Mouse (Mus musculus): Measurements from ENCODE around the gene Tmc2.
A peak's percentile ranks its signal among the peaks of the same experiment; 100 is the strongest.

The Tmc2 gene

DNA sequence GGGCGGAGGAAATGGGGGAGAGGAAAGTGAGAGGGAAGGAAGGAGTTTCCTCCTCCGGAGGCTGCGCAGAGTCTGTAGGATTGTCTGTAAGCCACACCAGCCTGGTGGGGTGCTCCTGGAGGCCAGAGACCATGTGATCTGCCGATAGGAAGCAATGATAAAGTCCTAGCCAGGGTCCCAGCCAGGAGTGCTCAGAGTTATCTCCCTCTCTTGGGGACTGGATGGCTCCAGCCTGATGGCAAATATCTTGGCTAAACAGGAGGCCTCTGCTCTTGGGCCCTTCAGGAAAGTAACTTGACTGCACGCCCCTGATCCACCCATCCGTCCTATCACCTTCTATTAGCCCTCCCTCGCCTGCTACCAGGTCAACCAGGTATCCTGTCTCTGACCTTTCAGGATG lies 53.2 kb downstream of the Tmc2 start:
- no peak for DNase-seq (ENCODE audit: low spot score)

DNA sequence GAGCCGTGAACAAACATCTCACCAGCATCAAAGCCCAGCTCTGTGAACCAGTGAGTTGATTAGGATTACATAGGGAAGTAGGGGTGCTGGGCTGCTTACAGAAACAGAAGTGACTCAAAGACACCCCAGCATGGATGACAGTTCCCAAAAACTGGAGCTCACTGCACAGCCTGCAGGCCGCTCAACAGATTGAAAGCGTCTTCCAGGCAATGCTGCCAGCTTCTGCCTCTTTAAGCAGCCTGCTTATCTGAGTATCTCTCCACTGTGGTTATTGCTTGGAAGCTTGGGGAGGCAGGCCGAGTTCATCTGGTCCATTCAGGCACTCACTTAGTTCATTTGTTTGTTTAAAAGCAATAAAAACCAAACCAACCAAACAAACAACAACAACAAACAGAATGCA lies 61.8 kb downstream of the Tmc2 start:
- no peak for DNase-seq (ENCODE audit: low spot score)

DNA sequence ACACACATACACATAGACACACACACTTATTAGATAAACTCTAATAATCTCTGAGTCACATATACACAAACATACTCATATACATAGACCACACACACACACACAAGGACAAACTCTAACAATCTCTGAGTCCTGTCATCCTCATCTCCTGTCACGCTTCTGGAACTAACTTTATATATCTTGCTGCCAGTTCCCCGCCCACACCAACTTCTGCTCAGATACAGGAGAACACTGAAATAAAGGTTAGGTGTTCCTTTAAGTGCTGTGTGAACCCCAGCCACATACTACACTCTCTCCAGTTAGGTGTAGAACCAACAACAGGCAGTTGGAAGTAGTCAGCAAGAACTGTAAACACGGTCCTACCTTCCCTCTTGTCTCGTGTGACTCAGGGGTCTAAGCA lies 65.8 kb downstream of the Tmc2 start:
- DNase-seq (ENCODE audit: low spot score), result no peak

DNA sequence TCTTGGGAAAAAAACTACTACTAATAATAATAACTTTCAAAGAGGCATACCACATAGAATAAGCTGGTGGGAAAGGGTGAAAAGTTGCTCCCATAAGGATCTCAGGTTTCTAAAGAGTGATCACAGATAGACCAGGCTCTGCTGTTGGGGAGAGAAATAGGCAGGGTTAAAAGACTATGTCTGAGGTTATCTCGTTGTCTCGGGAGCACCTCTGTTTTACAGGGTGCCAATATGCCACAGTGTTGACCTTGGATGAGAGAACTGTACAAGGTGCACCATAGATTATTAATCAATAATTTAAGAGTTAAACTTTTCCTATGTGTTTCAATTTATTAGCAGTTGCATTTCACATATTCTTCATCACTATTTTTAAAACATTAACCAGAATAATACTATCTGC lies 66.9 kb downstream of the Tmc2 start:
- no peak for DNase-seq (ENCODE audit: low spot score)

DNA sequence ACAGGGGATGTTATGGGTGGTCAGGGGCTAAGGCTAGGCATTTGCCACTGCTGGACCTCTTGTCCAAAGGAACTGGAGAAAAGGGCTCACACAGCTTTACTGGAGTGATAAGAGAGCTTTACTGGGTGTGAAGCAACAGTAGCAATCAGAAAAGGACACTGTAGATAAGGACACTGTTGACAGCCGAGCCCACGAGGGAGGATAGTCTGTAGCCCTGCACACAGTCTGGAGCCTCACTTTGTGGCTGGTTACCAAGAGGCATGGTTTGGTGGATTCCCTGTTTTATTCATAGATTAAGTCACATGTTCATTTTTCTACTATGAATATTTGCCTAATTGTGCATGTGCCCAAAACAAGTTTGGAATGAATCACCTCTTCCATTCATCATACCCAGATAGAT lies 67.4 kb downstream of the Tmc2 start:
- DNase-seq (ENCODE audit: low spot score), result no peak

DNA sequence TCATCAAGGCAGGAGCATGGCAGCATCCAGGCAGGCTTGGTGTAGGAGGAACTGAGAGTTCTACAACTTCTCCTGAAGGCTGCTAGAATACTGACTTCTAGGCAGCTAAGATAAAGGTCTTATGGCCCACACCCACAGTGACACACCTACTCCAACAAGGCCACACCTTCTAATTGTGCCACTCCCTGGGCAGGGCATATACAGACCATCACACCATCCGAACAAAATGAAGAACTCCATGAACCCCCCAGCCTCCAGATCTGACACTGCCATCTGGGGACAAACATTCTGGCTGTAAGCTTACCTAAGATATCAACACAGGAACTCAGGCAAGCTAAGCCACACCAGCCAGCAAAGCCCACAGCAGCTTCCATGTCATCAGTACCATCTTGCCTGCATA lies 70.5 kb downstream of the Tmc2 start:
- DNase-seq (ENCODE audit: low spot score), result no peak

DNA sequence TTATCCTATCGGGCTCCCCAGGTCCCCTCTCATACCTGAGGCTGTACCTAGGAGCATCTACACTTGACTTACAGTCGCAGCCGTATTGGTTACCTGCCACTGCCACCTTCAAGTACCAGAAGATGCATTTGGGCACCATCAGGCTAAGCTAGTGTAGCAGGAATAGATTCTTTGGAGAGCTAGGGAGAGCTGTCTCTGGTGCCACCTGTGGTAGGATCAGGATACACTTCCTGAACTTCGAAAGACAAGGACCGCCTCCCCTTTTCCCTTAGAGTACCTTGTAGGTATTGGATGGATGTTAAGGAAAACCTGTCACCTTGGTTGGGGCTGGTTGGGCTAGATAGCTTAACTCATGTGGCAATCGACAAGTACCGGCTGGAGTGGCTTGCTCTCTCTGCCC lies 73.1 kb downstream of the Tmc2 start:
- no peak for DNase-seq (ENCODE audit: low spot score)

DNA sequence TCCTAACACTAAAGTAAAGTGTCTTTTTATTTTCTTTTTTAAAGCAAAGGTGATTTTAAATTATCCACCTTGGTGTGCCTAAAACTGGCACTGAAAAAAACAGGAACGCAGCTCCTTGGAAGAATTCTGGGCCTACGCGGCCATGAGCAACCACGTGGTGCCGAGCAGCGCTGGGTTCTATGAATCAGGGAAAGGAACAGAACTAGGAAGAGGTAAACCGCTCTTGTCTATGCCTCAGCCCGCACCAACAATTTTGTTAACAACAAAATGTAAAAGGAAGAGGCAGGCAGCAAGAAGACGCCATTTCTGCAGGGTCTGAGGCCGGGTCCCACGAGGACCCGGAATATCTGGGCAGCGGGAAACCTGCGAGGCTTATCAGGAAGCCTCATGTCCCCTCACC lies 78.7 kb downstream of the Tmc2 start:
- no peak for DNase-seq (ENCODE audit: low spot score)

DNA sequence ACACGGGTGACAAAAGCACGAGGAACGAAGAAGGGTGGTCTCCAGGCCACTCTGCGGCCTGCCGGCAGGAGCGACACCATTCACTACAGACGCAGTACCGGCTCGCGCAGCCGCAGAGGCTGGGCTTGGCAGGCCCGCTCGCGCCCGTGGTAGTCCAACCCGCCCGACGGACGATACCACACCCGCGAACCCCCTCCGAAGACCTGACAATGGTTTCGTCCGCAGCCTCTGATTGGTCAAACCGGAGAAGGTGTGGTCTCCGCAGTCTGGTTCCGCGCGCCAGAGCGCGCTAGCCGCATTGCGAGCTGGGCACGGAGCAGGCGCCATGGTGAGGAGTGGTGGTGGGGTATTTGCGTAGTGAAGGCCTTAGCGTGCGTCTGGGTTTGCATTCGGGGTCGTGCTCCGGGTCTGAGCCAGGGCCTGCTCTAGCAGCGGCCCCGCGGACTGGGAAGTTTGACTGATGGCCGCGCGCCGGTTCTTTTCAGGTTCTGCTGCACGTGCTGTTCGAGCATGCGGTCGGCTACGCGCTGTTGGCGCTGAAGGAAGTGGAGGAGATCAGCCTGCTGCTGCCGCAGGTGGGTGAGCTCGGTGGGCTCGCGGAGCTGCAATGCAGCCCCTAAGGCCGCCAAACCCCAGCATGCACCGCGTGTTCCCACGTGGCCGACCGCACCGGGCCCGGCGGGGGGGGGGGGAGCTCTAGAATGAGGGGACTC lies 79.3 kb downstream of the Tmc2 start, which contains the start of gene Nop56:
Nop56 (plus strand) TSS at position 282 of the 713 bp plus-strand sequence.
- peak; percentile 100 for DNase-seq (ENCODE audit: low spot score)

DNA sequence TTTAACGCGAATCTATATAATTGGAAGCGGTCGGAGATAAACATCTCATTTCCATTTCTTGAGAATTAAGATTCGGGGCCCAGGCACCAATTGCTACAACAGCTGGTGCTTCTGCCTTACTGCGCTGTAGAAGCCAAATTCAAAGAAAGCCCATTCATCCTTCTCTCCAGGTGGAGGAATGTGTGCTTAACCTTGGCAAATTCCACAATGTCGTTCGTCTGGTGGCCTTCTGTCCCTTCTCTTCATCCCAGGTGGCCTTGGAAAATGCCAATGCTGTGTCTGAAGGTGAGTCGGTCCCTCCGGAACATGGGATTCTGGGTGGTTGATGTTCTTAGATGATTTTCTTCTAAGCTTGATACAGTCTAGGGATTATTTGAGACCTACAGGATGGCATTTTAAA lies 79.9 kb downstream of the Tmc2 start:
- no peak for DNase-seq (ENCODE audit: low spot score)

DNA sequence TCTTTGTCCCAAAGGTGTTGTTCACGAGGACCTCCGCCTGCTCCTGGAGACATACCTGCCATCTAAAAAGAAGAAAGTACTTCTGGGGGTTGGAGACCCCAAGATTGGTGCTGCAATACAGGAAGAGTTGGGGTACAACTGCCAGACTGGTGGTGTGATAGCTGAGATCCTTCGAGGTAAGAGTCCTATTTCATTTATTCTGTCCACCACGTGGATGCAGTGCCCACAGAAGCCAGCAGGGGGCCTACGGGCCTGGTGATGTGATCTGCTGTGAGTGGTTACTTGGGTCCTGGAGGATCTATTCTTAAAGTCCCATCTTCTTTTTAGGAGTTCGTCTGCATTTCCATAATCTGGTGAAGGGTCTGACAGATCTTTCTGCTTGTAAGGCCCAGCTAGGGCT lies 80.7 kb downstream of the Tmc2 start:
- DNase-seq (ENCODE audit: low spot score), result peak; percentile 76

DNA sequence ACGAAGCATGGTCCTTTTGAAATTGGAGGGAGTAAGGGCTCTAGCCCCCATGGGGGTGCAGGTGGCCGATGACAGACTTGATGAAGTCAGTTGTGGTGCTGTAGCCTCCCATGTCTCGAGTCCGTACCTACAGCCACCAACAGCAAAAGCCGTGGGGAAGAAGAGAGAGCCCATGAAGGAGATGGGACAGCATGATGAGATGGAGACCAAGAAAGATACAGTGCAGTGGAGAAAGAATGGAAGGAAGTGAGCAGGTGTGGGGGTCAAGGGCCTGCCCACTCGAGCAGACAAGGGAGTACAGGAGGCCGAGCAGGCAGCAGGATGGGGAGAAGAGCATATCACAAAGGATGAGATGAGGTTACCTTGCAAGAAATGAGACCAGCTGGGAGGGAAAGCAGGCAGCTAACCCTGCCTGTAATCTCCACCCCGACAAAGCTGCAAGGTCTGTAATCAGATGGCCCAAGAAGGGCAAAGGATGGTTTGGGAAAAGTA lies 84.7 kb downstream of the Tmc2 start:
- no peak for DNase-seq (ENCODE audit: low spot score)

DNA sequence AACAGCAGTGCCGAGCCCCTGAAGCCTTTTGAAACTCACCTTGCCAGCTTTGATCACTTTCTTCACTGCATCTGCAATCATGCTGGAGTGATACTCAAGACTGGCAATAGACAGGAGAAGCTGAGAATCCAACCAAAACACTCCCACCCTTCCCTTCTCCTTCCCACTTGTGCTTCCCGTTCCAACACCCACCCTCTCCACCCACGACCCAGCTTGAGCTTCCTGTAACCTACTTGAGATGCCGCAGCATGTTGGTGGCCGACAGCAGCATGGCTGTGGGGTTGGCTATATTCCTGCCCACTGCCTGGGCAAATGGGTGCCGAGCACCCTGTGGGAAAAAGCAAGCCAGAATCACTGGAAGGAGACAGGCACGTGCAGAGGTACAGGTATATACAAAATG lies 85.2 kb downstream of the Tmc2 start:
- no peak for DNase-seq (ENCODE audit: low spot score)

DNA sequence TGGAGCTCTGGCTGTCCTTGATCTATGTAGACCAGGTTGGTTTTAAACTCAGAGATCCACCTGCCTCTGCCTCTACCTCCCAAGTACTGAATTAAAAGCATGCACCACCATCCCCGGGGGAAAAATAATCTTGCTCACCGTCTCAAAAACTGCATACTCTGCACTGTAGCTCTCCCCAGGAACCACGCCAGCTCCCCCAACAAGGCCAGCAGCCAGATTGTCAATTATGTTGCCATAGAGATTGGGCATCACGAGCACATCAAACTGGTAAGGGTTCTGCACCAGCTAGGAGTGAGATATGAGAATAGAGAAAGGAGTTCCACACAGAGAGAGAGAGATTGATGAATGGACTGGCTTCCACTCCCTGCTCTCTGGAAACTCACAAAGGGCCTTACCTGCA lies 85.8 kb downstream of the Tmc2 start:
- no peak for DNase-seq (ENCODE audit: low spot score)

DNA sequence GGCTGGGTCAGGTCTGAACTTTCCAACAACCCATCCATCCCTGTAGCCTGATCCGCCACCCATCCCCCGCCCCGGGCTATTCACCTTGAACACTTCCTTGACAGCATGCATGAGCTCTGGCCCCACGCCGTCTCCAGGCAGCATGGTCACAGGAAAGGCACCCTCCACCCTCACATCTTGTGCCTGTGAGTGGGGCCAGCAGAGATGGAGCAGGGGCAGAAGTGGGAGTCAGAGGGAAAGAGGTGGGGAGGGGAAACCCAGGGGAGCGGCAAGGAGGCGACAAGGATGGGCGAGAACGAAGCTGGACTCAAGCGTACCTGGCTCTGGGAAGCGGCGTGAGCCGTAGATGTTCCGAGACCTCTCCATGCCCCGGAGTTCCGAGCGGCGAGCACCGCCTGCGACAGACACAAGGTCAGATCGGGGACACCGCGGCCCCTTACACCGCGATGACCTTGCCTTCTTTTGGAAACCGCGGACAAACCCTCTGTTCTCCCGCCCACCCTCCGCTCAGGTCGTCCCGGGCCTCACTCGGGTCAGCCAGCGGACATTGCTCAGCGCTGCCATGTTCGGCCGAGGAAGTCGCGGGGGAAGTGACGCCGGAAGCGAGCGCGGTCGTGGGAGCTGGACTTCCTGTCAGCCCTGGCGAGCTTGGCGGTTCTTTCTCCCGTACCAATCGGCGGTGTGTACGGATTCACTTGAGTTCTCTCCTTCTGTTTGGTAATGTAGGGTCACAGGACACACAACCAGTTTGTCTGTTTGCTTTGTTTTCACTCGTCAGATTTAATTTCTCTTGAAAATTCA lies 89.1 kb downstream of the Tmc2 start, which contains the start of gene Idh3b:
Idh3b (minus strand) TSS at position 694 of the 801 bp plus-strand sequence.
- peak; percentile 90 for DNase-seq (ENCODE audit: low spot score)

DNA sequence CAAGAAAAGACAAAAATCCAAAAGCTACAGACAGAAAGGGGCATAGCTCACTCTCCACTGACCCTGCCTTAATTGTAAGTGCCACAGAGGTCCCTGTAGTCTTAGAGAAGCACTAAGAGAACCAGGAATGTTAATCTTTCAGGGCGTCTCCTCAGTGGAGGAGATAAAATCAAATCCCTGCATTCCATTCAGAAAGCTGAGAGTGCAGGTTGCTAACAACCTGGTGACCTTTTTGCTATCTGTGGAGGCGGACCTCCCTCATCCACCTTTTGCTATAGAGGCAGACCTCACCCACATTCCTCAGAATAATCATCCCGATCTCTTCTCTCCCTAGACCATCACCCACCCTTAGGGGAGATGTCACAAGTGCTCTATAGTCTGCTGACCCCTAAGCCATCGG lies 94.1 kb downstream of the Tmc2 start:
- DNase-seq (ENCODE audit: low spot score), result no peak

DNA sequence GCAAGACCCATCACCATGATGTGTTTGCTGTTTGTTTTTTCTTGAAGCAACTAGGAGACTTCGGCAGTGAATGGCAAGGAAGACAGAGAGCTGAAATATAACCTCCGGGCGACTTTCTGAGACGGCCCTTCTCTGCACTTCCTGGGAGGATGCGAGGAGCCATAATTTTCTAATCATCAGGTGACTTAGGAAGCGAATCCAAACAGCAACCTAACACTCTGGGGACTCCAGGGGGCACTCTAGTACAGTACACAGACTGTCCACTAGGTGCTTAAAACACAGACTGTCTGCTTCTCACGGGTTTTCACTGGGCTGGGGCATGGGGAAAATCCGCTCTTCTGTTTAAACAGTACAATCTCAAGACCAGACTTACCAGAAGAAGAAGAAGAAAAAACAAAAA lies 96.4 kb downstream of the Tmc2 start:
- peak; percentile 90 for DNase-seq (ENCODE audit: low spot score)

DNA sequence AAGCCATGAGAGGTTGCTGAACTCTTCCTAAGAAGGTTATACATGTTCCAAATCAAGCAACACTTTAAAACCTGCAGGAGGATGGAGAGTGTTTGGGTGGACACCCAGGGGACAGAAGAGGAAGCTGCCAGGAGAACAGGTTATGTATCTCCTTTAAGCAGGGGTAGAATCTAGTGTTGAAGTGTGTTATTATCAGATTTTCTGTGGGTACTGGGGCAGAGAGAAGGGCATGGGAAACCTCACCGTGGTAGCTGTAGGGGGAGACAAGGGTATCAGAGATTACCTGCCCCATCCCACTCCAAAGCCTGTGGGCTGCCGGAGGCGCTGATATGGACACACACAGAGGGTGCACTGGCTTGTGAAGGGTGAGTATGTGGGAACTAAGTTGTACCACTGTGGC lies 98.0 kb downstream of the Tmc2 start:
- no peak for DNase-seq (ENCODE audit: low spot score)

DNA sequence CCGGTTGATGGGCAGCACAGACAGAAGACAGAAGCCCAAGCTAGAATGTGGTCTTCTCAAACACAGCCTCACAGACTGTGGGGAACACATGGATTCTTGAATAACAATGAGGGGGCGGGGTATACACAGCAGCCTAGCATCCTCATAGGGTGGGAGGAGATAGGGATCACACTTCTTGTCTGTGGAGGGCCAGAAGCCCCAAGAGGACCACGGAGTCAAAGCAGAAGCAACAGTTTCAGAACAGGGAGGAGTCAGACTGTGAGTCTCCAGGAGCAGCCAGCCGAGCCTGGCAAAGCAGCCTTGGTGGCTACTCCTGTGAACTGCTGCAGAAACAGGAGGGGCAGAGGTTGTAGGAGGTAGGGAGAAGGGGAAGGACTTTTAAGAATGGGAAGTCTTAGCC lies 98.5 kb downstream of the Tmc2 start:
- DNase-seq (ENCODE audit: low spot score), result peak; percentile 63

DNA sequence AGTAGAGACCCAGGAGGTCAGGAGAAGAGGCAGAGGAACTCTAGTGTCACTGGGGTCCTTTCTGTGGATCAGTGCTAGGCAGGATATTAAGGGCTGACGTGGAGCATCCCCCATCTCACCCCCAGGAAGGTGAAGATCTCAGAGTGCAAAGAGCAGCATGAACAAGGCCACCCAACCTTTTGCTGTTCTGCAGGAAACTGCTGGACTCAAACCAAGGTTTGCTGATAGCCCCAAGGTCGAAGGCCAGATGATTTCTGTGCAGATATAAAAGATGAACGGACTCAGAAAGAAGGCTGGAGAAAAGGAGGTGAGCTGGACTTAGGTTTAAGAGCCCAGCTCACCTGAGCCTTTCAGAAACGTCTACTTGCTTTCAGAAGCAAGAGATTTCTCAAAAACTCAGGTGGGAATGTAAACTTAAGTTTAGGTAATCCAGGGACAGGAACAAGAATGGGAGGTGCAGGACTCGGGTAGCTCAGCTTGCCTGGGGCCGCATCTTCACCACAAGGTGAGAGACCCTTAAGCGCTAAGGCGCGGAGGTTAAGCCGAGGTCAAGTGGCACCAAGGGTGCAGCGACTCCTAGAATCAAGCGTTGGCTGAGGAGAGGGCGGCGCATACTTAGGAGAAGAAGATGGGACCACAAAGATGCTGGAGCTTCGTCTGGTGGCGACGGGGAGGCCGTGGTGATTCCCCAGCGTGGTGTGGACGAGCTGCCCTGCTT lies 99.4 kb downstream of the Tmc2 start:
- no peak for DNase-seq (ENCODE audit: low spot score)

DNA sequence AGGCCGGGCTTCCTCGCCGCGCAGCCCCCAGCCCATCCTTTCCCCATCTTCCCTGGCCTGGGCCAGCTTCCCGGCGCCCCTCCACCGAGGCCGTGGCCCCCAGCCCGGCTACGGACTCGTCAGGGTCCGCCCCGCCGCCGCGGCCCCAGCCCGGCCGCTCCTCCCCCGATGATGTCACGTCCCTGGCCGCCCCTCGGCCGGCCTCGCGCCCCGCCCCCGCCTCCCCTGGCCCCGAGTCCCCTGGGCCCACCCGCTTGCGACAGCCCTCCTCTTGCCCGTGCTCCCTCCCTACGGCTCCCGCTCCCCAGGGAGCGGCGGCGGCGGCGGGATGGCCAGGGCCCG lies 99.9 kb downstream of the Tmc2 start, which contains the start of gene Ebf4:
Ebf4 (plus strand) TSS at position 234 of the 342 bp plus-strand sequence.
- DNase-seq (ENCODE audit: low spot score), result peak; percentile 81

DNA sequence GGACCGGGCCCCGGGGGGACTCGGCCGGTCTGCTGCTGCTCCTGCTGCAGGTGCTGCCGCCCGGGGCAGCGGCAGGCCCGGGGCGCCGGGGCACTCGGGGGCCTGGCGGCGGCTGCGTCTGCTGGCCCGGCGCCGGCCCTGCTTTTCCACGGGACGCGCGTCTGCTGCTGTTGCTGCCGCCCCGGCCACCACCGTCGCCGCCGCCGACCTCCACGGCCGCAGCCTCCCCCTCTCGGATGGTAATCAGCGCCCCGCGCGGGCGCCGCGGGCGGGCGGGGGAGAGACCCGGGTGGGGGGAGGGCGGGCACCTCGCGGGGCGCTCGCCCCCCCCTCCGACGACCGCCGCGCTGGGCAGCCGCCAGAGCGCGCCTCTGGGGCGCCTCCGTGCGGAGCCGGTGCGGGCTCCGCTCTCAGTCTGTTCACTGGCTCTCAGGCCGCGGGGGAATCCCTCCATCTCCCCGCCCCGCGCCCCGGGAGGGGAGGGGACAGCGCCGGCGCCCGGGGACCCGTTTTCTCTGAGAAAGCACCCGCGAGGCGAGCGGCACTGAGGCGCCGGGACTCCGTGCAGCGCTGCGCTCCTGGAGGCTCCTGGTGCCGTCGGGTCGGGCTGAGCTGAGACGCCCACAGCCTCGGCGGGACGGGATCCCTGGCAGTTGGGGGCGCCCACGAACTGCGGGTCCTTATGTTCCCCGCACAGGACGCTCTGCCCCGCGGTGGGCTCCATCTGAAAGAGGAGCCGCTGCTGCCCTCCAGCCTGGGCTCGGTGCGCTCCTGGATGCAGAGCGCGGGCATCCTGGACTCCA lies 100.5 kb downstream of the Tmc2 start:
- peak; percentile 74 for DNase-seq (ENCODE audit: low spot score)
